Mouse (Mus musculus) layer of hippocampus, adult 11-12 months (tissue): ENCODE data around the gene Picalm.
A peak's percentile ranks its signal among the peaks of the same experiment; 100 is the strongest.

Source experiments
- DNase-seq: peaks from one replicate; pipeline ENCODE4 v3.0.0; 2022; ENCODE audit warnings: low spot score

Gene Picalm

GRCm38 (mm10) chr7:90129732-90130392 lies at the start of gene Picalm:
TSS of gene Picalm (plus strand) at chr7:90130213.
- peak; percentile 97 for DNase-seq

DNA sequence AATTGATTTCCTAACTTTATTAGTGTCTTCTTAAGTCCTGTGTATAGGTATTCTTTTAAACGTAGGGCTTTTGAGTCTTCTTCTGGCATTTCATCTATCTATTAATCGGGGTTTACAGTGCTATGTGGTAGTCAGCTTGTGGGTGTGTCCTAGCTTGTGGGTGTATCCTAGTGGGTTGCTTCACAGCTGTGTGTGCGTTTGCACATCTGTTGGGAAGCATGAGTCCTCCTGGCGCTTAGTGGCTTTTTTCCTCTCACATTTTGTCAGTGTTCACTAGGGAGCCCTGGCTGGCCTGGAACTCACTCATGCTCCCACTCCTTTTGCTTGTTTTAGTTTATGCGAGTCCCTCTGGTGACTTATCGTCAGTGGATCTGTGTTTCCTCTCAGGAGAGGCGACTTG lies 46.2 kb upstream of the Picalm start:
- no peak for DNase-seq

DNA sequence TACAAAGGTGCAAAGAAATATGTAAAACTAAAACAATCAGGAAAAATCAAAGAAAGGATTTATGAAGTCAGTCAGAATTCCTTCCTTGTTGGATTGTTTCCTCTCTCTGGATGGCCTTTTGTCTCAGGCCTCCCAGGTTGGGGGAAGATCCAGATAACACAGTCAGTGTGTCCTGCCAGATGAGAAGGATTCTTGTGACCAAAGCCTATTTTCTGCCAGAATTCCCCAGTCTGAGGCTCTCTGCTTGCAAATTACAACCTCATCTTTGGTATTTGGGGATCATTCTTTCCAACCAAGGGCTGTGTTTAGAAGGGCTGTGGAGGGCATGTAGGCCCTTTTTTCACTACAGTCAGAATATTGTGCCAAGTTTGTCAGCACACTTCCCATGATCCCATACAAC lies 45.5 kb upstream of the Picalm start:
- no peak for DNase-seq

DNA sequence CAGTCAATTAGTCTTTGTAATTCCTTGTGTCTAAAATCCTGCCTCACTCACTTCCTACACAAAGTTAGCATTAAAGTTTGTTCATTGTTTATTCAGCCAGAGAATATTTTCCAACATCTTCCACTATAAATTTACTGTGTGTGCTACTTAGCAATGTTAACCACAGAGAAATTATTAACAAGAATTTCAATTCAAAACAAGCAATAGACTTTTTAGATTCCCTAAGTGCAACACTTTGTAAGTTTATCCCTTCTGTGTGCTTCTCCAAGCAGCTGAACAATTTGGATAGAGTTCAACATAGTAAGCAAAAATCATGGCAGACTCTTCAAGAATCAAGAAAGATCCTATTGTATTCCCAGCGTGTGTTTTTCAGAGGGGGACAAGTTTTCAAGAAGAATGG lies 44.3 kb upstream of the Picalm start:
- DNase-seq, result no peak

GRCm38 (mm10) chr7:90086821-90087220 lies 43.2 kb upstream of the Picalm start:
- DNase-seq, result no peak

- no peak for DNase-seq
Observed at GRCm38 (mm10) chr7:90090996-90091395, 39.0 kb upstream of the Picalm start.

GRCm38 (mm10) chr7:90091756-90092155 lies 38.3 kb upstream of the Picalm start:
- no peak for DNase-seq

GRCm38 (mm10) chr7:90092452-90093450 lies 37.3 kb upstream of the Picalm start:
- DNase-seq, result no peak

DNA sequence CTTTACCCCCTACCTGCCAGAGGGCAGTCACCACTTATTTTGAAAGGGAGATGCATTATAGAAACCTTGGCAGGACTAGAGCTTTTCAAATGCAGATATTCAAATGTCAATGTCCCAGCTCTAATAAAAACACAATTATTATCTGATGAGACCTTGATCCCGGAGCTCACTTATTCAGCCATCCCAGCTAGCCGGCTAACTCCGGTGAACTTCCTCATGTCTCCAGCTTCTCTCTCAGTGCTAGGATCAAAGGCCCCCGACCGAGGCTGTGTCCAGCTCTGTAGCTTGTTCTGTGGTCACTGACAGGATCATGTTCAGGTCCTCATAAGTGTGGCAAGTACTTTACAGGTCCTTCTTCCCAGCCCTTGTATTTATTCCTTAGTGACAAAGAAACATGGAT lies 34.9 kb upstream of the Picalm start:
- DNase-seq, result no peak

DNA sequence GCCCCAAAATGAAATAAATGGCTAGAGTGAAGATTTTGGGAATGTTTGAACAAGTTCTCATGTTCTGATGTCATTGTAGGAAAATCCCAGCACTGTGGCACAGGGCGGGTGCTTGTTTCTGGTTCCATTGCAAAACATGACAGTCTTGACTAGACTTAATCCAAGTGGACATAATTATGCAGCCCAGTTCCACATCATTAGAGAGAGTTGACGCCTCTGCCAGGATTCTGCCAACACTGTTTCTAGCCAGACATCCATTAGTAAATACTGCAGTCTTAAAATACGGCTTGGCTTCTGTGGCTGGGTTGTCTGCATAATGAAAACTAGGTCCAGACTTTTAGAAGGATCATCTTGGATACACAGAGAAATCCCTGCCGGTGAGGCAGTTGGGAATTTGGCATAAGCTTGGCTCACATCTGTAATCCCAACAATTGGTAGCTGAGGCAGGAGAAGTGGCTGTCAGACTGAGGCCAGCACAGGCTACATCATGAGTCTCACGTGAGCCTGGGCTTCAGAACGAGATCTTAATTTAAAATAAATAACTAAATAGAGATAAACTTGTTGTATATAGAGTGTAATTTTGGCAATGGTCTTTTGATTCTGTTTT lies 34.1 kb upstream of the Picalm start:
- DNase-seq, result no peak

- no peak for DNase-seq
Observed at GRCm38 (mm10) chr7:90096609-90097008, 33.4 kb upstream of the Picalm start.

DNA sequence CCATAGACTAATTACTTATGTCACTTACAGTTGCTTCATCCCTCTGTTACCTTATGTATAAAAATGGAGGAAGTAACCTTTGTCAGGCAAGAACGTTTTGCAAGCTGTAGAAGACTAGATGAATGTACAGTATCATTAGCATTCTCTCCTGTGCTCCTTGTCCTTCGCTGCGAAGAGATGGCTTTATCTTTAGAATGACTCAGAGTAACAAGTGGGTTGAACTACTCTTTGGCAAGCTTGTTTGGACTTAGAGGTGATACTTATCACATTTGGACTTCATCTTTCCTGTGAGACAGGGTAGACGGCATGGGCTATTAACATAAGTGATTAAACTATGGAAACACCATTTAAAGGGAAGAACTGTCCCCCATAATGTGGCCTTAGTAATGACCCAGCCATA lies 31.8 kb upstream of the Picalm start:
- no peak for DNase-seq

- no peak for DNase-seq
Observed at GRCm38 (mm10) chr7:90099248-90099647, 30.8 kb upstream of the Picalm start.

DNA sequence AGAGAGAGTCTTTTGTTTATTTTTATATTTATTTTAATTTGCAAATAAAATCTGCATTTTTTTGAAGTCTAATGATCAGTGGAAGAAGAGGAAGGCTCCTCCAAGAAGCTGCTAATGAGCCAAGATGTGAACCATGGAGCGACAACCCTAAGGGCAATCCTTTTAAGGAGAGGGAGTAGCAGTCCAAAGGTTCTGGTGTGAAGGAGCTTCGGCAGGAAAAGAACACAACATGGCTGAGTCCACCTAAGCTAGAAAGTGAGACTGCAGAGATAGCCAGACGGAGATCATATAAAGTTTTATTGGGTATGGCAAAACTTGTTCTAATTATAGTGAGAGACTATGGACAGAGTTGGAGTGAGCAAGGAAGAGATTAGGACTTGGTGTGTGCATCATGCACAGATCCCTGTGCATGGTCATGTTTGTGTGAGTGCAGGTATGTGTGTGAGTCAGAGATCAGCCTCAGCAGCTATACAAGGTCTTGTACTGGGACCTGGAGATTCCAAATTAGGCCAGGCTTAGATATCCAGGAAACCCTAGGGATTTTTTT lies 29.3 kb upstream of the Picalm start:
- no peak for DNase-seq

DNA sequence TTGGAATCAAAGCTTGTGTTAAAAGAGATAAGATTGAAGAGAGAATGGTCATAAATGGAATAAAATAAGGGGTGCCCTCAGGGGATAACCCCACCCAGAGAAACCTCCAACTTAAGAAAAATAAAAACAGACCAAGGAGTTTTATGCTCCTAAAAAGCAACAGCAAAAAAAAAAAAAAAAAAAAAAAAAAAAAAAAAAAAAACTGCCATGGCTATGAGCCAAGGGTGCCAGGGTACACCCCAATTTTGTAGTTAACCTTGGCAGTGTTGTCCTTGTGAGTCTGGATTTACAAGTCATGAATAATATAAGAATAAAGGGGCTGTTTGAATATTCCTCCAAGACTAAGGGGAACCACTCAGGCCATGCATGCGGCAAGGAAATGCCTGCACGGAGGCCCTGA lies 13.9 kb upstream of the Picalm start:
- no peak for DNase-seq

- DNase-seq, result no peak
Observed at GRCm38 (mm10) chr7:90120106-90120505, 9.9 kb upstream of the Picalm start.

DNA sequence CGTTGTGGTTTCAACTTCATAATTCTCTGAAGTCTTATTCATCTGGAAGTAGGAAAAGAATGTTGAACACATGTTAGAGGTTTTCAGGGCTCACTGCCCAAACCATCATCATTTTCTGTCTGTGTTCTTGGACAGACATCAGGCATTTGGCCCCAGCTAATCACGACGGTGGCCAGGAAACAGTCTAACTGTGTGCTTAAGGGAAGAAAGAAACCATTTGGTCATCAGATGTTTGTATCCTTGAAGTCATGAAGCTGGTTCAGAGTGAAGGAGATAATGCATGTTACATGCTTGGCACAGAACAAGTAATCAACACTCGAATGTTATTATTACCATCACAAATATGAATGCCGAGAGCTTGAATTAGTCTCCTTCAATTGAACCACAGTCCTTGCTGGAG lies 5.0 kb upstream of the Picalm start:
- no peak for DNase-seq

GRCm38 (mm10) chr7:90128631-90129200 lies 1.3 kb upstream of the Picalm start:
- DNase-seq, result peak; percentile 21

DNA sequence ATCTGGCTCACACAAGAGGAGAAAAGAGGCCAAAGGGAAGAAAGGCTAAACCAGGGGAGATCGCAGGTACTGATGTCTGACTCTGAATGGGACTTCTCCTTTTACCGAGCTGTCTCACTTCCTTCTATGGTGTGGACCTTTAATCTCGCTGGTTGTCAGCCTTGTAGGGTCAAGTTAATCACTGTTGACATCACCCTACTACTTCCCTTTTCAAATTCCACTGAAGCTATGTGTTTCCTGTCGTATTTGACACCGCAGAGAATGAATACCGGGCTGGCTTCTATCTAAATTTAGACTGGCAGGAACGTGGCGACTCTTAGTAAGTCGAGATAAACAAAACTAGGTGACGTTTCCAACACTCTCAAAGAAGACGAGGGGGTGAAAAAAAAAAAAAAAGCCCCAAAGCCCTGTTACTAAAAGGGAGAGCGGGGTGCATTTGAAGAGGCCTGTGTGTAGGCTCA lies 712 bp upstream of the Picalm start:
- DNase-seq, result peak; percentile 49

DNA sequence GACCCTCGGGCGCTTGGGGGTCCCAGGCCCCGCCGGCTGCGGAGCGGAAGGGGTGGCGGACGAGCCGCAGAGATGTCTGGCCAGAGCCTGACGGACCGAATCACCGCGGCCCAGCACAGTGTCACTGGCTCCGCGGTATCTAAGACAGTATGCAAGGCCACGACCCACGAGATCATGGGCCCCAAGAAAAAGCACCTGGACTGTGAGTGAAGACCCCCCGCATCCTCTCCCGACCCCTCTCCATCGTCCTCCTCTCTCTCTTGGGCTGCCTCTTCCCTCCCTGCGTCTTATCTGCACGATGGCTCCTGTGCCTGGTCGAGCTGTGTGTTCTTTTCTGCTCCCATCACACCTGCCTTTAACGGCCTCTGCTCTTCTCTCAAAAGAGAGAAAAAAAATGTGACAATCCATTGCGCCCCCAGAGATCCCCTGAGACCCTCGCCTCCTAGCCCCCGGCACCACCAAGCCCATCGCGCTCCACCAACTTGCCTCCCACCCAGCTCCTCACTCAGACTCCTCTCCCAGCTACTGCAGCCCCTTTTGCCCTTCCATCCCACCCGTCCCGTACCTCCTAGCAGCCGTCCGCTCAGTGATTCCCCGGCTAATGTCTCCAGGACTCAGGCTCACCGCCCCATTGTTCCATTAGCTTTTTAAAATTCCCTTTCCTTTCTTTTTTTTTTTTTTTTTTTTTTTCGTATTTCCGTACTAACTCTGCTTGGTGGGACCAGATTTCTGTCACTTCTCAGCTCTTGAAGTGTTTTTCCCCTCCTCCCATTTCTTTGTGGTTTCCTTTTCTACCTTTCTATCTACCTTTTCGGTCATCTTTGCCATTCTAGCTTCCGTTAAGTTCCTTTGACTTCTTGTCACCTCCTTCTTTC lies 725 bp downstream of the Picalm start:
- peak; percentile 35 for DNase-seq

DNA sequence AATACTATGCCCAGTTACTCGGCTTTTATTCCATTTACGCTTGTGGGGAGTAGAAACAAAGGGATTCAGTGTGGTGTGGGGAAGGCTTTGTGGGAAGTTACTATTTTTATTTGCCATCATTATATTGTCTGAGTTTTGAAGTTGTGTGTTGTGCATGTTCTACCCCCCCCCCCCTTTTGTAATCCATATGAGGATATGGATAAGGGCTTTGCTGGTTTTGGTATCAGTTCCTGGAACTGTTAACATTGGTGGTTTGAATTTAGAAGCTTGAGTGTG lies 1.3 kb downstream of the Picalm start:
- DNase-seq, result no peak
